Mouse (Mus musculus): ENCODE data around the gene Ttc13. TPM values are rescaled to one million over a fixed set of nuclear protein-coding genes. Genes with fewer than 3 reads are reported as not detected.

The Ttc13 gene
- total RNA-seq, 2 experiments from 2014 or later: 24.0 to 25.3 TPM

DNA sequence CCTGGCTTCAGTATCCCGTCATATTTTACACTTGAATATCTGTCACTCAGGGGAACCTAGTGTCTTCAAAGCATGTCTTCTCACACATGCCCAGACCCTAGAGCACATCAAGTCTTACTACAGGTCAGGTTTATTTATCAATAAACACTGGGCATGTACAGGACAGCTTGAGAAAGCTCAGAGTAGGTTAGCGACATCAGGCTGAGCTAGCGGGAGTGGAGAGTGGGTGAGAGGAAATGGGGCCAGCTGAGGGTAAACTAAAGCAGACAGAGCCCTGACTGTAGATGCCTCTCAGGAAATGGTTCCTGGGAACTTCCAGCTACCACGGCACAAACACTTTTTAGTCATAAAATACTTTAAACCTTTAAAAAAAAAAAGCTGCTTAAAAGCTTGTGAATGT, 18.3 kb downstream of the Ttc13 start:
- DNase-seq: no peak

DNA sequence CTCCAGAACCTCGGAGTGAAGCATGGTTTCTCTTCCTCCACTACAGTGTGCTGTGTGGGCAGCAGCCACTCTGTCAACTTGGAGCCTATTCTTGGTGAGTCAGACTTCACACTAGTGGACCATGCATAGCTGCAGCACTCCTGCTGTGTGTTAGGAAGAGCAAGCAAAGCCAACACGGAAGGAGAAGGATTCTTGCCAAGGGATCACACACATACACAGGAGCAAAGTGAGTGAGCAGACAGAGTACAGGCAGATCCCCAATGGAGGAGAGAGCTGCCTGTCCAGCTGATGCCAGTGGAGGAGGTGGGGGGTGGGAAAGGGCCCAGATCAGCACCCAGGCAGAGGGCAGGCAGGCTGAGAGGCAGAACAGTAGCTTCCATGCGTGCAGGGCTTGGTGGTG, 19.6 kb downstream of the Ttc13 start:
- no peak for DNase-seq

DNA sequence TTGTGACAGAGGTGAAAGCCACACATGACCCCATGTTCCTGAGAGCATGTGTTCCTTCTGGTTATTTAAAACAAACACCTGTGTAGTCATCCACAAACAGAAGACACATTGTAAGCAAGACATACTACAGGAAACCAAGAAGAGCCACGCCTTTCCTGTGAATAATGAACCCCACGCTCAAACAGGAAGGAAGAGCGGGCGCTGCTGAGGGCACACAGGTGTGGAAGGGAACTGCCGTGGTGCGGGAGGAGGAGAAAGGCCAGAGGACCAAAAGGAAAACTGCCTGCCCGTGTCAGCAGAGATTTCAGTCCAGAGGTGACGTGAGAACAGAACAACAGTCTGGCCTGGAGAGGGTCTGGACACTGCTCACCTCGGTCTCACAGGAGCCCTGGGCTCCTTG, 20.8 kb downstream of the Ttc13 start:
- DNase-seq: no peak

- DNase-seq: no peak
These were observed 21.5 kb downstream of the Ttc13 start for GRCm38 (mm10) chr8:124700271-124700670.

GRCm38 (mm10) chr8:124695424-124696100, 26.2 kb downstream of the Ttc13 start:
- no peak for DNase-seq

GRCm38 (mm10) chr8:124691706-124692105, 30.1 kb downstream of the Ttc13 start:
- DNase-seq: no peak

DNA sequence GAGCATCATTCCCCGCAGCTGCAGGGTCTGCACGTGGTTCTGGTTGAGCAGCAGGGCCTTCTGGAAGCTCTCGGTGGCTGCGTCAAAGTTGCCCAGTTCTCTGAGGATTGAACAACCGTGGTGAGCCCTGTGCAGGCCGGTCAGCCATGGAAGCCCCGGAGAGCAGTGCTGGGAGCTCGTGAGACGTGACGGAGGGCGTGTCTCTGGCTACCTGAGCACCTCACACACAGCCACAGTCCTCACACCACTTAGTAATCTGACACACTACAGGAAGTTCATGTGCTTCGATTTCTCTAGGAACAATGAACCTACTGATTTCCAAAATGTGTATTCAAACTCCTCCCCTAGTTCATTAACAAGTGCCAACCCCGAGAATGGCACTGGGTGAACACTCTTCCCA, 32.9 kb downstream of the Ttc13 start:
- no peak for DNase-seq

DNA sequence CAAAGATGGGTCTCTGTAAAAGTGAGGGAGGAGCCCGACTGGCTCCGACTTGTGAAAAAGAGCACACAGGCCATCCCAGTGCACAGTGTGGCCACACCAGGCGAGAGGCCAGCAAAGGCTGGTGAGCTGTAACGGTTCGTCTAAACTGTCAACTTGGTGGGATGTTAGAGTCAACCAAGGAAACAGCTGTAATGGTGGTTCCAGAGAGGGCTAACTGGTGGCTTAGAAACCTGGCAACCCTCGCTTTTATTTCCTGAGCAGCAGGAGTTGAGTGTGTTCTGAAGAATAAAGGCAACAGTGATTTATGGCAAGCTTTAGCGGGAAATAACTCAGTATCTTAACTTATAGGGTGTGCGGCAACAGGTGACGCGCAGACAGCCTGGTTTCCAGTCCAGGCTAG, 39.6 kb downstream of the Ttc13 start:
- DNase-seq: no peak

DNA sequence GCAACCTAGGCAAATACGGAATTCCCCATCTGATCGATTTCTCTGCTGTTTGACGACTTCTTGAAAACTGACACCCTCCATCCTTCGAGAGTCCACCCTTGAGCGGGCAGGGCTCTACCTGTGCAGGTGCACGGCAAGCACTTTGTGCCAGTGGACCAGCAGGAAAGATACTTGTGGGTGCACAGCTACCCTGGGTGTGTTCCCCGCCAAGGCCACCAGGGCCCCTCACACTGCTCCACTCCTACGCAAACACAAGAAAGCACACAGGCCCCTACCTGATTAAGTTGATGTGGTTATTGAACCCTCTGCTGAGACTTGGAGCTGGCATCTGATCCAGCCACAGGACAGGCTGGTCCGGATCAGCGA, 40.0 kb downstream of the Ttc13 start:
- DNase-seq: no peak

GRCm38 (mm10) chr8:124681077-124681791, 40.5 kb downstream of the Ttc13 start:
- DNase-seq: no peak

DNA sequence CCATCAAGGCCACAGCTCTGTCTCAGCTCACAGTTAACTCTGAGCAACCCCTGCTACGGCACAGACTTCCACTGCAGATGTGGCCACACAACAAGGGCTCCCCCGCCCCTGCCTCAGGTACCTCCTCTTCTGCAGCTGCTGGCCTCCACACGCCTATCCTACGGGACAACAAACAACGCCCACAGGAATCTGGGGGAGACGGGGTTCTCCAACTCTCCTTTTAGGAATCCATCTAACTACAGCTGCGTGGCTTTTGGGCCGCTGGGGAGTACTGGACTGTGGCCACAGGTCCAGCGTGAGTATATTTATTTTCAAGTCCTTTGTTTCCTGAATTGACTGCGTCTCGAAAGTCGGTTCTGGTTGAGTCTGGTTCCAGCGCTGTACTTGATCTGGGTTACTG, 43.5 kb downstream of the Ttc13 start:
- no peak for DNase-seq

DNA sequence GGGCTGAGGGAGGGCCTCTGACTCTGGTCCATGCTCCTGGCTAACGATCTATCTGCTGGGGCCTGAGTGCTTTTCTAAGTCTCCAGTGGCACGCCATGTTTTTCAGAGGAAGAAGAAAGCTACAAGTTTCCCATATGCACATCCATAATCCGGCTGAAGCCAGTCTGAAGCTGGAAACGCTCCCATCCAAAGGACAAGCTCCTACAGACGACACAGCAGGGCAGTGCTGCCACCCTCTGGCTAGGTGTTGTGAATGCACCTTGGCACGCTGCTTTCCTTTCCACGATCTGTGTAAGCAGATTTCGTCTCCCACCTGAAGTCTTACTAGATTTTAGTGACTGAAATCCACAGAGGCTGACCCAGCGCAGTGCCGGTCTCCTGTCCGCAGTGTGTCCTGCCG, 44.3 kb downstream of the Ttc13 start:
- peak; percentile 91 for DNase-seq

- no peak for DNase-seq
These were observed 44.7 kb downstream of the Ttc13 start for GRCm38 (mm10) chr8:124677078-124677477.

GRCm38 (mm10) chr8:124676661-124677060, 45.1 kb downstream of the Ttc13 start:
- no peak for DNase-seq

DNA sequence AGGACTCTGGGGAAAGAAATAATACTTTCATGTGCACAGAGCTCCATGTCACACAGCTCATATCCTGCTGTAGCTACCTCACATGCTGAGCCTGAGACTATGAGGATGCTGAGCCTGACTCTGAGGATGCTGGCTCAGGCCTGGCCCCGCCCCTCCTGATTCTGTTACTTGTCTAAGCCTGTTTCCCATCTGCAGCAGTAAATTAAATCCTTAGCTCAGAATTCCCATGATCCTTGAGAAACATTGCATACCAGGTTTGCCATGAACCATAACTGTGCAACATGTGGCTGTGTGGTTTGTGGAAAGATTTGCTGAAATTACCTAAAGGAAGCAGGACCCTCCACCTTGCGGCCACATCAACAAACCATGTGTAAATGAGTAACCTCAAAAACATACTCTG, 49.4 kb downstream of the Ttc13 start:
- no peak for DNase-seq

GRCm38 (mm10) chr8:124668798-124669197, 53.0 kb downstream of the Ttc13 start:
- no peak for DNase-seq

- DNase-seq: no peak
These were observed 57.4 kb downstream of the Ttc13 start for GRCm38 (mm10) chr8:124664414-124664813.

DNA sequence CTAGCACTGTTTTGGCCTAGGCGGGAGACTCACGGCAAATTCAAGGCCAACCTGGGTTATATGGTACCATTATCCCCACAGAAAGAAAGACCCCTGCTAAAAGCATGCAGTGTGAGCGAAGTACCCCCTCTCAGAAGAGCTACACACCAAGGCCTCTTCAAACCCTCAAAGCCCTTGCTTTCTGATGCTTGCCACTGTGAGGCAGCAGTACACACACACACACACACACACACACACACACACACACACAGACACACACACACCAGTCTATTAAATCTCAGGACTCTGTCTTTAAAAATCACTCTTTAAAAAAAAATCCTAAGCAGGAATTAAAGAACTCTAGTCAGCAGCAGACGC, 57.9 kb downstream of the Ttc13 start:
- DNase-seq: no peak

DNA sequence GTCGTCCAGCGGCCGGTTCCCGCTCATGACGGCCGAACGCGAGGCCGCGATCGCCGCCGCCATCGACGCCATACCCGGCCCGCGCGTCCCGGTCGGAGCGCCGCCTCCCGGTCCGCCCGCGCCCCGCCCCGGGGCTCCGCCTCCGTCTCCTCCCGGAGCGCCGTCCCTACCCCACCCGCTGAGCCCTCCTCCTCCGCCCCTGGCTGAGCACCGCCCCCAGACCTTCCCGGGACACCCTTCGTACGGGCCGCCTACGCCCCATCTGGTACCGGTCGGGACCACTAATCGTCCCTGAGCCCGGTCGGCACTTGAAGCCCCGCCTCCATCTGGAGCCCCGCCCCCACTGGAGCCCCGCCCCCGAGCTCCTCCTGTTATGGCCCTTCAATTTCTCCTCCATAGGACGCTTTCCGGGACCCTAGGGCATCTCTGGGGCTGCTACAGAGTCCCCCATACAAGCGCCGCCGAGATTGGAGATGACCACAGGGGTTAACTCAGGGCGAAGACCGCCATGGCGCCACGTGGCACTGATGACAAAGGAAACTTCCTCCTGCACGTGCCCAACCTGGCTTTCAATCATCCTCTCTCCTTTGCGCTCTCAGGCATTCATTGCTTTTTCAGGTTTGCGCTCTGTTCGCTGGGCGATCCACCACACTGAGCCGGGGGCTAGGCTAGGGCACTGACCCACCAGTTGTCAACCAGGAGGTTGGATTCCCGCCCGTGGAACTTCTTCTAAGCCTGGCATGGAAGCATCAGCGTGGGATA, 58.5 kb downstream of the Ttc13 start, which contains the start of gene 2310022B05Rik:
TSS of gene 2310022B05Rik (minus strand) at position 258 of the 762 bp plus-strand sequence.
- peak; percentile 93 for DNase-seq

DNA sequence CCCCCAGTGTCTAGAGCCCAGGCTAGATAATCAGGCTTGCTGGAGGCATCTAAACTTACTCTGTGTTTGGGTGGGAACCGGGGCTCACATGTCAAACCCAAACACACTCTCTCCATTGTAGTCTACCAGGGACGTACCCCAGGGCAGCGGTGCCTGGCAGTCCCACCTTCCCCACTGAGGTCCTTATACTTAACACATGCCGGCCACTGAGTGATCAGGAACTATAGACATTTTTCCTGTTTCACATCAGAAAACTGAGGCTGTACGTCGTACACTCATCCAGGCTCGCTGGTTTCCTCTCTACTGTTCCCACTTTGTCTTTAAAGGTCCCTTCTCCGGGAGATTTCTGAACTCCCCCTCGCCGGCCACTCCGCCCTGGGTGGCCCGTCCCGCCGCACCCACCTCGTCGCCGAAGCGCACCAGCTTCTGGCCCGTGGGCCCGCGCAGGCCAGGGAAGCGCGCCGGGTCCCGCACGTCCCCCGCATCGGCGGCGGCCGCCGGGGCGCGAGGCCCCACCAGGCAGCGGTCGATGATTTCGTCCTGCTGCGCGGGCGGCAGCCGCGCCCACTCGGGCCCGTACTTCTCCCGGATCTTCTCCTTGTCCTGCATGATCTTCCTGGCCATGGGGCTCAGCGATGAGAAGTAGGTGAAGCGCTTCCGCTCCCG, 59.2 kb downstream of the Ttc13 start:
- peak; percentile 31 for DNase-seq

DNA sequence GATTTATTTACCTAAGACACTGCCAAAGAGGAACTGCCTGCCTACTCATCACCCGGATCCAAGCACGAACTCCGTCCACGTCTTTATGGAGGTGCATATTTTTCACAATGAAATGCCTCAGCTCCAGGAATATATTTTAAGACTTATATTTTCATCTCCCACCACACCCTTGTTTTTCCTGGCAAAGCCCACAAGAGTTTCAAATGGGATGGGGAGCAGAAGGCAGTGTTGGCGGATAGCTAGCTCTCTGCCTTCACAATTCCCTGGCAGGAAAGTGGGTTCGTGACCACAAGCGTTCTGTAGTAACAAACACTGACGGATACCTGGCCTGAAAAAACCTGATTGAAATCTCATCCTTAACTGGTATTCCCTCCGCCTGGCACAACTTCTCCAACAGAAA, 60.0 kb downstream of the Ttc13 start:
- peak; percentile 30 for DNase-seq

GRCm38 (mm10) chr8:124658415-124658814, 63.4 kb downstream of the Ttc13 start:
- peak; percentile 86 for DNase-seq

- DNase-seq: no peak
These were observed 63.8 kb downstream of the Ttc13 start for GRCm38 (mm10) chr8:124657961-124658360.

Data from heart, postnatal 4 days (tissue).